ENCODE assay signal across 12 mouse cellular contexts in genomic region chr6:99135938-99136729, GRCm38 (mm10).
DNase-seq lines count a peak whose midpoint lies in the region; ATAC-seq and TF ChIP-seq lines count a peak whose summit lies in the region.
"Had no signal": no experiment of that assay in that cellular context is flagged by ENCODE, and none has a peak within 500 bp of the region (broad histone marks: within the 10 kb centered on the region; RNA-seq: fewer than 3 reads in every experiment).

No protein-coding gene starts in this region.

- no peaks in the 10 kb centered on the region for H3K27me3 ChIP-seq in heart, embryonic 12.5 days (replicated peaks)
- H3K27me3 ChIP-seq in midbrain, embryonic 11.5 days (ENCODE audit: control insufficient read depth, insufficient read depth, low read length): no peaks in the 10 kb centered on the region
- no peaks in the 10 kb centered on the region for H3K27me3 ChIP-seq in midbrain, embryonic 15.5 days (replicated peaks)
- H3K27me3 ChIP-seq in limb, embryonic 12.5 days: no peaks in the 10 kb centered on the region
- H3K27me3 ChIP-seq in intestine, postnatal 0 days (replicated peaks; ENCODE audit: control insufficient read depth, insufficient read depth, low read length): no peaks in the 10 kb centered on the region

- no peak for TF ChIP-seq CTCF in intestine, postnatal 0 days (IDR thresholded peaks at IDR 0.05; ENCODE audit: low read depth)

- H3K9me3 ChIP-seq in heart, embryonic 12.5 days (replicated peaks): no peaks in the 10 kb centered on the region
- no peaks in the 10 kb centered on the region for H3K9me3 ChIP-seq in midbrain, embryonic 11.5 days (ENCODE audit: control insufficient read depth, low read length)
- H3K9me3 ChIP-seq in midbrain, embryonic 15.5 days: no peaks in the 10 kb centered on the region
- H3K9me3 ChIP-seq in limb, embryonic 12.5 days: no peaks in the 10 kb centered on the region
- H3K9me3 ChIP-seq in intestine, postnatal 0 days (ENCODE audit: control insufficient read depth): no peaks in the 10 kb centered on the region

- H3K4me2 ChIP-seq in heart, embryonic 12.5 days: no peak overlapping the region
- H3K4me2 ChIP-seq in midbrain, embryonic 11.5 days: no peak overlapping the region
- no peak overlapping the region for H3K4me2 ChIP-seq in midbrain, embryonic 15.5 days
- no peak overlapping the region for H3K4me2 ChIP-seq in limb, embryonic 12.5 days
- H3K4me2 ChIP-seq in intestine, postnatal 0 days (replicated peaks; ENCODE audit: low read depth): no peak overlapping the region

- H3K27ac ChIP-seq in heart, embryonic 12.5 days (ENCODE audit: poor library complexity, severe bottlenecking): peak overlapping the region; percentile 15; the same call in 1 of the 2 replicates
- no peak overlapping the region for H3K27ac ChIP-seq in midbrain, embryonic 11.5 days (ENCODE audit: low read depth, low read length)
- no peak overlapping the region for H3K27ac ChIP-seq in midbrain, embryonic 15.5 days
- peak overlapping the region; percentile 35; the same call in 1 of the 2 replicates for H3K27ac ChIP-seq in limb, embryonic 12.5 days
- H3K27ac ChIP-seq in intestine, postnatal 0 days (ENCODE audit: low read depth, low read length): no peak overlapping the region

- peaks cover 27% of the 10 kb centered on the region for H3K4me1 ChIP-seq in heart, embryonic 12.5 days (replicated peaks)
- H3K4me1 ChIP-seq in midbrain, embryonic 11.5 days (ENCODE audit: control insufficient read depth, insufficient read depth, low read length): peaks cover 9% of the 10 kb centered on the region
- peaks cover 34% of the 10 kb centered on the region for H3K4me1 ChIP-seq in midbrain, embryonic 15.5 days
- H3K4me1 ChIP-seq in limb, embryonic 12.5 days (replicated peaks): peaks cover 45% of the 10 kb centered on the region
- H3K4me1 ChIP-seq in intestine, postnatal 0 days (replicated peaks; ENCODE audit: control insufficient read depth, insufficient read depth, low read length): peaks cover 4% of the 10 kb centered on the region; the same call in 1 of the 2 replicates

- H3K4me3 ChIP-seq in heart, embryonic 12.5 days: no peak overlapping the region
- no peak overlapping the region for H3K4me3 ChIP-seq in midbrain, embryonic 11.5 days (ENCODE audit: low read depth, low read length)
- H3K4me3 ChIP-seq in midbrain, embryonic 15.5 days: no peak overlapping the region
- no peak overlapping the region for H3K4me3 ChIP-seq in limb, embryonic 12.5 days (replicated peaks)
- H3K4me3 ChIP-seq in intestine, postnatal 0 days (ENCODE audit: low read depth, low read length): no peak overlapping the region

- 37% methylated on average over 11 of the region's 11 CpGs for WGBS in heart, embryonic 12.5 days
- 21% methylated on average over 11 of the region's 11 CpGs for WGBS in midbrain, embryonic 11.5 days
- WGBS in midbrain, embryonic 15.5 days: 24% methylated on average over 11 of the region's 11 CpGs
- WGBS in limb, embryonic 12.5 days: 14% methylated on average over 11 of the region's 11 CpGs
- WGBS in intestine, postnatal 0 days: 52% methylated on average over 11 of the region's 11 CpGs

- DNase-seq in heart, adult 11 months: no peak
- DNase-seq in midbrain, embryonic 11.5 days (ENCODE audit: low spot score, missing footprints): peak; percentile 86
- DNase-seq in gastrocnemius, postnatal 25 days: no peak
- DNase-seq in gastrocnemius, adult 8-10 months (ENCODE audit: low spot score in 2 of 2): no peak
- DNase-seq: cerebellum, postnatal 36 days; heart, postnatal 36 days; liver; right cerebral cortex, postnatal 14 days had no signal

- H3K9ac ChIP-seq in heart, embryonic 12.5 days: no peak overlapping the region
- no peak overlapping the region for H3K9ac ChIP-seq in midbrain, embryonic 11.5 days (ENCODE audit: low read length)
- no peak overlapping the region for H3K9ac ChIP-seq in midbrain, embryonic 15.5 days
- no peak overlapping the region for H3K9ac ChIP-seq in limb, embryonic 12.5 days (replicated peaks)
- H3K9ac ChIP-seq in intestine, postnatal 0 days (ENCODE audit: low read depth, low read length): no peak overlapping the region

- ATAC-seq in heart, embryonic 12.5 days (ENCODE audit: insufficient number of reproducible peaks, low FRiP score): no peak
- ATAC-seq in midbrain, embryonic 11.5 days (ENCODE audit: low FRiP score): peak; percentile 65; the same call in 1 of the 2 replicates
- no peak for ATAC-seq in midbrain, embryonic 15.5 days (replicated peaks)
- no peak for ATAC-seq in limb, embryonic 12.5 days (ENCODE audit: insufficient number of reproducible peaks, insufficient read depth, low FRiP score, low TSS enrichment, low read depth)
- no peak for ATAC-seq in intestine, postnatal 0 days

- no peaks in the 10 kb centered on the region for H3K36me3 ChIP-seq in heart, embryonic 12.5 days
- no peaks in the 10 kb centered on the region for H3K36me3 ChIP-seq in midbrain, embryonic 11.5 days (ENCODE audit: control insufficient read depth, insufficient read depth, low read length)
- H3K36me3 ChIP-seq in midbrain, embryonic 15.5 days (replicated peaks): no peaks in the 10 kb centered on the region
- H3K36me3 ChIP-seq in limb, embryonic 12.5 days: no peaks in the 10 kb centered on the region
- no peaks in the 10 kb centered on the region for H3K36me3 ChIP-seq in intestine, postnatal 0 days (ENCODE audit: control insufficient read depth, insufficient read depth)

Comparison
In these comparisons a context has a peak if more than half of its experiments do, and no peak if none do; other contexts are left out.
1. H3K27ac ChIP-seq: peak in heart, embryonic 12.5 days (single experiment) and limb, embryonic 12.5 days (single experiment); none in midbrain, embryonic 11.5 days (single experiment), midbrain, embryonic 15.5 days (single experiment) and intestine, postnatal 0 days (single experiment).